Mouse (Mus musculus): Measurements from ENCODE around the gene Pten. TPM values are rescaled to one million over a fixed set of nuclear protein-coding genes. Genes with fewer than 3 reads are reported as not detected.

The Pten gene
- 12.0 TPM in 2 replicates for polyA plus RNA-seq (2015; fragmentation: Nextera tagmentation; extraction: Ambion mirVana)

- Histone ChIP-seq H3K27ac (ENCODE audit: low read length) (peak within 1 kb of the TSS; percentile 99), H3K4me3 (ENCODE audit: low read depth, low read length) (peak within 1 kb of the TSS; percentile 69), H3K27me3 (ENCODE audit: control insufficient read depth, insufficient read depth, low read depth, low read length) (no peaks in the 10 kb centered on the region), H3K9me3 (replicated peaks; ENCODE audit: control insufficient read depth, low read length, poor library complexity, severe bottlenecking) (no peaks in the 10 kb centered on the region), H3K36me3 (ENCODE audit: control insufficient read depth, insufficient read depth, low read length) (no peaks in the 10 kb centered on the region), H3K4me1 (ENCODE audit: control insufficient read depth, insufficient read depth, low read length) (peaks cover 20% of the 10 kb centered on the region), H3K9ac (ENCODE audit: low read depth, low read length) (peak within 1 kb of the TSS; percentile 98), H3K4me2 (ENCODE audit: low read length) (peak within 1 kb of the TSS; percentile 85)
- WGBS, result 0% methylated on average over 65 of the region's 77 CpGs
- peak; percentile 93 for ATAC-seq
These were observed at the start of gene Pten for GRCm38 (mm10) chr19:32756900-32757725. TSS of gene Pten (plus strand) at chr19:32757497.

GRCm38 (mm10) chr19:32708996-32709395 lies 48.3 kb upstream of the Pten start:
- Histone ChIP-seq H3K4me3 (ENCODE audit: low read depth, low read length) (no peak overlapping the region), H3K36me3 (ENCODE audit: control insufficient read depth, insufficient read depth, low read length) (peaks cover 5% of the 10 kb centered on the region), H3K4me1 (ENCODE audit: control insufficient read depth, insufficient read depth, low read length) (peaks cover 12% of the 10 kb centered on the region), H3K27me3 (ENCODE audit: control insufficient read depth, insufficient read depth, low read depth, low read length) (no peaks in the 10 kb centered on the region), H3K9me3 (replicated peaks; ENCODE audit: control insufficient read depth, low read length, poor library complexity, severe bottlenecking) (no peaks in the 10 kb centered on the region), H3K27ac (ENCODE audit: low read length) (no peak overlapping the region), H3K9ac (ENCODE audit: low read depth, low read length) (no peak overlapping the region), H3K4me2 (ENCODE audit: low read length) (no peak overlapping the region)
- 82% methylated on average over 5 of the region's 5 CpGs for WGBS
- ATAC-seq, result no peak

GRCm38 (mm10) chr19:32710288-32710687 lies 47.0 kb upstream of the Pten start:
- H3K36me3 ChIP-seq (ENCODE audit: control insufficient read depth, insufficient read depth, low read length), result no peaks in the 10 kb centered on the region; the same call in 1 of the 2 replicates
- peaks cover 12% of the 10 kb centered on the region for H3K4me1 ChIP-seq (ENCODE audit: control insufficient read depth, insufficient read depth, low read length)
- H3K4me2 ChIP-seq (ENCODE audit: low read length), result no peak overlapping the region
- H3K27me3 ChIP-seq (ENCODE audit: control insufficient read depth, insufficient read depth, low read depth, low read length), result no peaks in the 10 kb centered on the region
- WGBS, result 66% methylated on average over 3 of the region's 3 CpGs
- no peak for ATAC-seq
- no peaks in the 10 kb centered on the region for H3K9me3 ChIP-seq (replicated peaks; ENCODE audit: control insufficient read depth, low read length, poor library complexity, severe bottlenecking)
- no peak overlapping the region for H3K27ac ChIP-seq (ENCODE audit: low read length)
- no peak overlapping the region for H3K9ac ChIP-seq (ENCODE audit: low read depth, low read length)
- H3K4me3 ChIP-seq (ENCODE audit: low read depth, low read length), result no peak overlapping the region

- H3K4me3 ChIP-seq (ENCODE audit: low read depth, low read length), result peak overlapping the region; percentile 94
- no peaks in the 10 kb centered on the region for H3K9me3 ChIP-seq (replicated peaks; ENCODE audit: control insufficient read depth, low read length, poor library complexity, severe bottlenecking)
- peak overlapping the region; percentile 84 for H3K4me2 ChIP-seq (ENCODE audit: low read length)
- H3K27ac ChIP-seq (ENCODE audit: low read length), result peak overlapping the region; percentile 95
- WGBS, result under 1% methylated on average over 62 of the region's 63 CpGs
- H3K36me3 ChIP-seq (ENCODE audit: control insufficient read depth, insufficient read depth, low read length), result no peaks in the 10 kb centered on the region; the same call in 1 of the 2 replicates
- peaks cover 12% of the 10 kb centered on the region for H3K4me1 ChIP-seq (ENCODE audit: control insufficient read depth, insufficient read depth, low read length)
- no peaks in the 10 kb centered on the region for H3K27me3 ChIP-seq (ENCODE audit: control insufficient read depth, insufficient read depth, low read depth, low read length)
- H3K9ac ChIP-seq (ENCODE audit: low read depth, low read length), result peak overlapping the region; percentile 98
- ATAC-seq, result peak; percentile 97
These were observed 45.3 kb upstream of the Pten start for GRCm38 (mm10) chr19:32711761-32712541.

GRCm38 (mm10) chr19:32712588-32713042 lies 44.7 kb upstream of the Pten start:
- Histone ChIP-seq H3K4me1 (ENCODE audit: control insufficient read depth, insufficient read depth, low read length) (peaks cover 12% of the 10 kb centered on the region), H3K4me2 (ENCODE audit: low read length) (peak overlapping the region; percentile 84), H3K27me3 (ENCODE audit: control insufficient read depth, insufficient read depth, low read depth, low read length) (no peaks in the 10 kb centered on the region), H3K36me3 (ENCODE audit: control insufficient read depth, insufficient read depth, low read length) (no peaks in the 10 kb centered on the region; the same call in 1 of the 2 replicates), H3K9ac (ENCODE audit: low read depth, low read length) (peak overlapping the region; percentile 98), H3K4me3 (ENCODE audit: low read depth, low read length) (peak overlapping the region; percentile 94), H3K27ac (ENCODE audit: low read length) (peak overlapping the region; percentile 95), H3K9me3 (replicated peaks; ENCODE audit: control insufficient read depth, low read length, poor library complexity, severe bottlenecking) (no peaks in the 10 kb centered on the region)
- 1% methylated on average over 11 of the region's 11 CpGs for WGBS
- ATAC-seq, result peak; percentile 93

- H3K9ac ChIP-seq (ENCODE audit: low read depth, low read length), result no peak overlapping the region; the same call in 1 of the 2 replicates
- H3K4me3 ChIP-seq (ENCODE audit: low read depth, low read length), result no peak overlapping the region
- no peak overlapping the region for H3K4me2 ChIP-seq (ENCODE audit: low read length)
- ATAC-seq, result no peak
- no peaks in the 10 kb centered on the region for H3K27me3 ChIP-seq (ENCODE audit: control insufficient read depth, insufficient read depth, low read depth, low read length)
- H3K9me3 ChIP-seq (replicated peaks; ENCODE audit: control insufficient read depth, low read length, poor library complexity, severe bottlenecking), result no peaks in the 10 kb centered on the region
- peaks cover 12% of the 10 kb centered on the region for H3K4me1 ChIP-seq (ENCODE audit: control insufficient read depth, insufficient read depth, low read length)
- H3K36me3 ChIP-seq (ENCODE audit: control insufficient read depth, insufficient read depth, low read length), result no peaks in the 10 kb centered on the region; the same call in 1 of the 2 replicates
- 63% methylated on average over 3 of the region's 3 CpGs for WGBS
- H3K27ac ChIP-seq (ENCODE audit: low read length), result no peak overlapping the region
These were observed 43.8 kb upstream of the Pten start for GRCm38 (mm10) chr19:32713471-32713870.

GRCm38 (mm10) chr19:32715201-32715600 lies 42.1 kb upstream of the Pten start:
- H3K9me3 ChIP-seq (replicated peaks; ENCODE audit: control insufficient read depth, low read length, poor library complexity, severe bottlenecking), result 0 out of 2 replicates have a peak, but pooled peaks cover 2% of the 10 kb centered on the region
- 2% methylated on average over 3 of the region's 3 CpGs for WGBS
- no peak overlapping the region for H3K27ac ChIP-seq (ENCODE audit: low read length)
- H3K27me3 ChIP-seq (ENCODE audit: control insufficient read depth, insufficient read depth, low read depth, low read length), result no peaks in the 10 kb centered on the region
- no peaks in the 10 kb centered on the region for H3K36me3 ChIP-seq (ENCODE audit: control insufficient read depth, insufficient read depth, low read length)
- H3K9ac ChIP-seq (ENCODE audit: low read depth, low read length), result no peak overlapping the region
- H3K4me1 ChIP-seq (ENCODE audit: control insufficient read depth, insufficient read depth, low read length), result peaks cover 11% of the 10 kb centered on the region
- no peak for ATAC-seq
- no peak overlapping the region for H3K4me2 ChIP-seq (ENCODE audit: low read length)
- H3K4me3 ChIP-seq (ENCODE audit: low read depth, low read length), result no peak overlapping the region

- ATAC-seq, result no peak
These were observed 41.6 kb upstream of the Pten start for GRCm38 (mm10) chr19:32715681-32716080.

More at GRCm38 (mm10) chr19:32715681-32716080, 41.6 kb upstream of the Pten start:
- Histone ChIP-seq H3K4me1 (ENCODE audit: control insufficient read depth, insufficient read depth, low read length) (peaks cover 6% of the 10 kb centered on the region), H3K9ac (ENCODE audit: low read depth, low read length) (no peak overlapping the region), H3K36me3 (ENCODE audit: control insufficient read depth, insufficient read depth, low read length) (no peaks in the 10 kb centered on the region), H3K4me2 (ENCODE audit: low read length) (no peak overlapping the region), H3K9me3 (replicated peaks; ENCODE audit: control insufficient read depth, low read length, poor library complexity, severe bottlenecking) (0 out of 2 replicates have a peak, but pooled peaks cover 2% of the 10 kb centered on the region), H3K27me3 (ENCODE audit: control insufficient read depth, insufficient read depth, low read depth, low read length) (no peaks in the 10 kb centered on the region), H3K27ac (ENCODE audit: low read length) (no peak overlapping the region), H3K4me3 (ENCODE audit: low read depth, low read length) (no peak overlapping the region)

Measured in midbrain, embryonic 16.5 days (tissue).